Mouse (Mus musculus) skeletal muscle tissue, postnatal 0 days (tissue): ENCODE results near the gene Obox1. TPM values are rescaled to one million over a fixed set of nuclear protein-coding genes. Genes with fewer than 3 reads are reported as not detected.

Source experiments
- polyA plus RNA-seq: library from polyadenylated mRNA; unstranded; fragments of >200 nt; fragmentation: Nextera tagmentation; extraction: Ambion mirVana; gene quantifications from 2 replicates; pipeline ENCODE4 v1.2.1, GENCODE M21; 2015

Obox1 gene
- polyA plus RNA-seq: not detected in 2 replicates

DNA sequence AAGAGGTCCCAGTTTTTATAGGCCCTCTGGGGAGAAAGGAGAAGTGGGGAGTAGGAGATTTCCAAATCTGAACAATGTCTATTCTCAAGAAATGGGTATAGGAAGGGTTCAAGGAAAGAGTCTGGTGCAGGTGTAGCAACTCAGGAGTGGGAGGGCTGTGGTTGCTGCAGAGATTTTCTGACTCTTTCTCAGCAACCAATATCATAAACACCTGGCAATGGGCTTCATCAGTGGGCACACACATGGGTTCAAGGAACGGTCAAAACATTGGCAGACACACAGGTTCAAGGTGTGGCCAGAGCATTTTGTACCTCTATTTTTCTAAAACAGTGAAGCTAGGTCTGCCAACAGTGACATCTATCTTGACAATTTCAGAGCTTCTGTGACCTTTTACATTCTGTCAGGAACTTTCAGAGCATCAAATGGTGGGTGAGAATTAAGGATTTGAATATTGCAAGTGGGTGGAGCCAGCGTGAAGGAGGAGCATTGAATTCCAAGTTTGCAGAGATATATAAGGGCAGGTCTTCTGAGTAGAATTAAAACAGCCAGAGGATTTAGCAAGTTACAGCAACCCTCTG lies at the start of gene Obox1, which contains the start of gene Obox2:
TSS of gene Obox1 (plus strand) at position 528 of the 578 bp plus-strand sequence.
TSS of gene Obox2 (plus strand) at position 301 of the 578 bp plus-strand sequence.

Other genes starting within 250 kb of the Obox1 start
- not detected in 2 replicates for gene Obox2, start 227 bp upstream of the Obox1 start, polyA plus RNA-seq